Mouse (Mus musculus): ENCODE measurements at regions not wholly inside any gene's neighbourhood (a gene's known extent, or its start where the extent isn't known, plus 50 kb on each side); places are given as distances from the start of the nearest gene placed in this dataset.

DNA sequence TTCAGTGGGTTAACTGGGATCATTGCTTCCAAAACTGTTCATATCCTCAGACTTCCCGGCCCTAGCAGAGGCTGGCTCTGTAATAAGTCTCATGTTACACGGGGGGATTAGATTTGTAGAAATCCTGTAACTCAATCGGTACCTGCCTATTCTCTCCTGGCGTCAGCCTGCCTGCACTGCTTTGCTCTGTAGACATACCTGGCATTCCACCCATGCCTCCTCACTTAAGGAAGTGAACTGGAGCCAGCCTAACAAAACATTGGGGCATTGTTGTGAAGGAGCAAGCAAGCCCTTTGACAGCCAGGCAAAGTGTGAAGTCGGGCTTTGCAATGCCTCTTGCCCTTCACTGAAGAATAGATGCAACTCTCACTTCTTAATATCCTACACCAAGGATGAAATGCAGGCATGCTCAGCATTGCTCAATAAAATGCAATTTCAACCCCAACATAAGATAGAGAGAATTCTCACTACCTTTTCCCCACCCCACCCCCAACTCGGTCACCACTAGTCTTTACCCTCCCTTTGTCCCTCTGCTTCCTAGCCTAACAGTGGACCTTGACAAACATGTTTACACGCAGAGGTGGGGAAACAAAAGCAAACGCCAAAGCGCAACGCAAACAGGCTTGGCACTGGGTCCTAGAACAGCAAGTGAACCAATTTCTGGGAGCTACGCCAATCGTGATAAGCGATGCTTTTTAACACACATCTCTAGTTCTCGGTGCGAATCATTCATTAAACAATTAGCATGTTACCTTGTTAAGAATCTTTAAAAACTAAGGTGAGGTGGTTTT is 133.9 kb upstream of the Isl1 start:
- peak in 1 of 2 experiments; percentile 37 for DNase-seq (ENCODE audit: low spot score in 2 of 2)

- DNase-seq (ENCODE audit: low spot score in 2 of 2) = no peak
Observed at GRCm38 (mm10) chr13:116417768-116418167, 108.3 kb upstream of the Isl1 start.

DNA sequence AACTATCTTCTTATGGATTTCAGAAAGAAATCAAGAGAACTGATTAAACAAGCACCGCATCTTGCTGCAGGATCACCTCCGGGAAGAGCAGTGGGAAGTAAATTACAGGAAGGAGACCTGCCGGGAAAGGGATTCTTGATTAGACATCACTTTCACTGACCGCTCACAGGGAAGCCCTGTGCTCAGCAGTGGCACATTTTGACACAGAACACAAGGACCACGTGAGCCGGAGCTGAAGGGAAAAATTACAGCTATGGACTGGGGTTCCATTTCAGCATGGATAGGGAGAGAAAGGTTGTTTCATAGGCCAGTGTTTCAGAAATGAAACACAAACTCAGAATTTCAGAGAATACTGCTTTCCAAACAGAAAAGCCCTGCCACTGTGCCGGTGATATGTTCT is 105.0 kb upstream of the Isl1 start:
- DNase-seq (ENCODE audit: low spot score in 2 of 2) = no peak

DNA sequence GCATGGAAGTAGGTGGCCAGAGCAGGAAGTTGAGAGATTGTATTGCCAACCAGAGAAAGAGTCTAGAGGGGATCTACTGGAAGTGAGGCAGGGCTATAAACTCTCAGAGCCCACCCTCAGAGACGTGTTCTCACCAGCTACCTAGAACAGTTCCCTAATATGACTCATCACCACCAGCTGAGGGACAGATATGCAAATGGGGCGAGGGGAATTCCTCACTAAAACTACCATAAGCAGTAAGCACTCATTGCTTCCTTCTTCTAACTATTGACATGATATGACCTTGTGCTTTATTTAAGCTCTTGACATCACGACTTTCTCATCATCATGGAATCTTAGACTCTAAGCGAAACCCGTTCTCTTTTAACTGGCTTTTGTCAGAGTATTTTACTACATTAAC is 101.2 kb upstream of the Isl1 start:
- no peak for DNase-seq (ENCODE audit: low spot score in 2 of 2)

Data from layer of hippocampus, adult 18-20 months (tissue).